Mouse (Mus musculus): Measurements from ENCODE around the gene Lif. TPM values are rescaled to one million over a fixed set of nuclear protein-coding genes. Genes with fewer than 3 reads are reported as not detected.

Gene Lif
- total and polyA plus RNA-seq, 3 experiments: 0.02 to 1.2 (median 0.75) TPM

DNA sequence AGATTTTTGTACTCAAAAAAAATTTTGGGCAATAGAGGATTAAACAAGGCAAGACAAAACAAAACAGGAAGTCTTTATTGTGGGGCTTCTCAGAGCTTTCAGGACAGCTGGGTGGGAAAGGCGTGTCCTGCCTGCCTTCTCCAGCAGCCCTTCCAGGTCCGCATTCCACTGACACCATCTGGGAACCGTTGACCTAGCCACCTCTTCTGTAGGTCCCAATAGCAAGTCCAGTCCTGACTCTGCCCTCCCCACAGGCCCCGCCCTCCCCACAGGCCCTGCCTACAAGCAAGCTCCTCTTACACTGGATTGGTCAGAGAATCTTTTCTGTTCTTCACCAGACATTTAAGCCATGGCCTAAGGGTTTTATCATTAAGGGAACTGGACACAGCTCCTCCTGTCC, 26.3 kb downstream of the Lif start:
- DNase-seq (ENCODE audit: low spot score): no peak

DNA sequence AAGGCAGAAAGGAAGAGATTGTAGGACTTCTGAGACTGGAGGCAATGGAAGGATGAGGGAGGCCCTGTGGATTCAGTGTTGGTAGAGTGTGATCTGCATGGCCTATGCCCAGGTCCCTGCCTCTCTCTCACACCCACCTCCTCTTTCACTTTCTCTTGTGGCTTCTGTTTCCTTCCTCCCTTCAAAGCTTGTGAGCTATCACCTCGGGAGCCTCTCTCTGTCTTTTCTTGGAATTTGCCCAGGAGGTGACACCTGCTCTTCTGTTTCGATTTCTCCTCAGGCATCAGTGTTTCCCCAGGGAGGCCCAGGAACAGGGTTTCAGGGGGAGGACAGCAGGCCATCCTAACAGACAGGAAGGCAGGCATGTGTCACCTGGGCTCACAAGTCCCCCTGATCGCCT, 31.9 kb downstream of the Lif start:
- Histone ChIP-seq H3K4me1 (ENCODE audit: insufficient read depth, low read depth, low read length) (peaks cover 77% of the 10 kb centered on the region), H3K36me3 (replicated peaks) (no peaks in the 10 kb centered on the region), H3K4me3 (ENCODE audit: low read depth, low read length) (peak overlapping the region; percentile 31; the same call in 1 of the 2 replicates), H3K27me3 (ENCODE audit: insufficient read depth, low read length) (peaks cover 9% of the 10 kb centered on the region), H3K9me3 (replicated peaks) (no peaks in the 10 kb centered on the region)
- DNase-seq (ENCODE audit: low spot score) (no peak), ATAC-seq (ENCODE audit: extremely low read depth, insufficient number of reproducible peaks, low FRiP score, poor library complexity, severe bottlenecking) (no peak)
- no peak for TF ChIP-seq GATA2 (IDR thresholded peaks at IDR 0.05; ENCODE audit: borderline replicate concordance, low read depth, low read length)
- no peak for TF ChIP-seq GATA1 (IDR thresholded peaks at IDR 0.05; ENCODE audit: borderline replicate concordance, low read length)

More for the DNA sequence above, 26.3 kb downstream of the Lif start:
- Histone ChIP-seq H3K36me3 (replicated peaks) (no peaks in the 10 kb centered on the region), H3K27me3 (ENCODE audit: insufficient read depth, low read length) (peaks cover 33% of the 10 kb centered on the region), H3K9me3 (replicated peaks) (no peaks in the 10 kb centered on the region), H3K4me1 (ENCODE audit: insufficient read depth, low read depth, low read length) (peaks cover 42% of the 10 kb centered on the region), H3K4me3 (ENCODE audit: low read depth, low read length) (no peak overlapping the region; the same call in 1 of the 2 replicates)
- peak; percentile 34 for ATAC-seq (ENCODE audit: extremely low read depth, insufficient number of reproducible peaks, low FRiP score, poor library complexity, severe bottlenecking)
- TF ChIP-seq GATA2 (IDR thresholded peaks at IDR 0.05; ENCODE audit: borderline replicate concordance, low read depth, low read length) (no peak), CTCF (IDR thresholded peaks at IDR 0.05; ENCODE audit: low read depth, low read length) (no peak), TAL1 (conservative IDR thresholded peaks at IDR 0.05; ENCODE audit: low read depth, low read length) (no peak), POLR2AphosphoS5 (IDR thresholded peaks at IDR 0.05; ENCODE audit: insufficient replicate concordance, low read depth, low read length) (no peak)

DNA sequence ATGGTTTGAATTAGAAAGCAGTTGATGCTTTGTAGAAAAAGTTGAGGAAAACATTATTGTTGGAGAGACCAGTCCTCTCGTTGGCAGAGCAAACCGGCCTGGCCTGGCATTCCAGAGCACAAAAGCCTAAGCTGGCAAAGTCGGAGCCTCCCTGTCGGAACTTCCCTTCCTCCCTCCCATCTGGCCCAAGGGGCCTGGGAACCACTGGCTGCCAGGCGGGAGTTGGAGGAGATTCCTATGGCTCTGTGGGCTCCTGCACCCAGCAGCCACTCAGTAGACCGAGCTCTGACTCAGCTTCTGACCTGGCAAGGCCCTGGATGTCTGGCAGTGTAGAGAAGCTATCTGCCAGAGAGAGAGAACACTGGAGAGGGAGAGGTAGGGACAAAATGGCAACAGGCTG, 34.3 kb downstream of the Lif start:
- H3K27me3 ChIP-seq (ENCODE audit: insufficient read depth, low read length): peaks cover 11% of the 10 kb centered on the region
- no peaks in the 10 kb centered on the region for H3K9me3 ChIP-seq (replicated peaks)
- peak overlapping the region; percentile 37; the same call in 1 of the 2 replicates for H3K4me3 ChIP-seq (ENCODE audit: low read depth, low read length)
- DNase-seq (ENCODE audit: low spot score) (no peak), ATAC-seq (ENCODE audit: extremely low read depth, insufficient number of reproducible peaks, low FRiP score, poor library complexity, severe bottlenecking) (no peak)
- no peaks in the 10 kb centered on the region for H3K36me3 ChIP-seq (replicated peaks)
- no peak for TF ChIP-seq GATA2 (IDR thresholded peaks at IDR 0.05; ENCODE audit: borderline replicate concordance, low read depth, low read length)
- TF ChIP-seq GATA1 (IDR thresholded peaks at IDR 0.05; ENCODE audit: borderline replicate concordance, low read length): no peak
- no peak for TF ChIP-seq POLR2AphosphoS5 (IDR thresholded peaks at IDR 0.05; ENCODE audit: insufficient replicate concordance, low read depth, low read length)
- TF ChIP-seq CTCF (IDR thresholded peaks at IDR 0.05; ENCODE audit: low read depth, low read length): no peak
- TF ChIP-seq TAL1 (conservative IDR thresholded peaks at IDR 0.05; ENCODE audit: low read depth, low read length): no peak
- peaks cover 89% of the 10 kb centered on the region for H3K4me1 ChIP-seq (ENCODE audit: insufficient read depth, low read depth, low read length)

DNA sequence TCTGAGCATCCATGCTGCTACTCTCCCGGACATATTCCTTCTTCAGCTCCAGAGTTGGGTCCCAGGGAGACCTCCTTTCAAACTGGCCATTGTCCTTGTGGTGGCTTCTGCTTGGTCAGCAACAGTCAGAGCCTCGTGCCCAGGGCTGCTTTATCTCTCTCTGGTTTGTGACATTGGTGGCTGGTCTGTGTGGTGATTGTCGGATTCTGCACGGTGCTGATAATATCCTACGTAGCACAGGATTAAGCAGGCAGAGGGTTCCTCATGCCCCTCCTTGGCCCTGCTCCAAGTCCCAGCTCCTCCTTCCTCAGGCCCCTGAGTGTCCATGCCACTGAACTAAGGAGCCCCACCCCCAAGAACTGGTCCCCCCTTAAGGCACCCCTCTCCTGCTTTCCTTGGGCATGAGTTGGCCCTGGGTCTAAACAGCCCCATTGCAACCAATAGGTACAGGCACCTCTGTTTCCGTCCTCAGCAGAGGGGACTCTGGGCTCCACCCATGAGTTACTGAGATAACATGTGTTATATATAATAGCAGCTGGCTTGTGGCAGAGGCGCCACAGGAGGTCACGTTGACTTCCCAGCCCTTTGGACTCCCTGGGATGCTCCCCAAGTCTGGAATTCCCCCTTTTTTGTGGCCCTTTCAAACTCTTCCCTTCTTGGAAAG, 35.0 kb downstream of the Lif start:
- DNase-seq (ENCODE audit: low spot score) (peak; percentile 74), ATAC-seq (ENCODE audit: extremely low read depth, insufficient number of reproducible peaks, low FRiP score, poor library complexity, severe bottlenecking) (peak; percentile 78)
- Histone ChIP-seq H3K9me3 (replicated peaks) (no peaks in the 10 kb centered on the region), H3K36me3 (replicated peaks) (no peaks in the 10 kb centered on the region), H3K4me3 (ENCODE audit: low read depth, low read length) (peak overlapping the region; percentile 37; the same call in 1 of the 2 replicates), H3K27me3 (ENCODE audit: insufficient read depth, low read length) (peaks cover 13% of the 10 kb centered on the region), H3K4me1 (ENCODE audit: insufficient read depth, low read depth, low read length) (peaks cover 90% of the 10 kb centered on the region)
- TF ChIP-seq TAL1 (conservative IDR thresholded peaks at IDR 0.05; ENCODE audit: low read depth, low read length) (peak; percentile 79), CTCF (IDR thresholded peaks at IDR 0.05; ENCODE audit: low read depth, low read length) (no peak), GATA2 (IDR thresholded peaks at IDR 0.05; ENCODE audit: borderline replicate concordance, low read depth, low read length) (peak; percentile 31; the same call in 1 of the 2 replicates), GATA1 (IDR thresholded peaks at IDR 0.05; ENCODE audit: borderline replicate concordance, low read length) (no peak), POLR2AphosphoS5 (IDR thresholded peaks at IDR 0.05; ENCODE audit: insufficient replicate concordance, low read depth, low read length) (no peak)

DNA sequence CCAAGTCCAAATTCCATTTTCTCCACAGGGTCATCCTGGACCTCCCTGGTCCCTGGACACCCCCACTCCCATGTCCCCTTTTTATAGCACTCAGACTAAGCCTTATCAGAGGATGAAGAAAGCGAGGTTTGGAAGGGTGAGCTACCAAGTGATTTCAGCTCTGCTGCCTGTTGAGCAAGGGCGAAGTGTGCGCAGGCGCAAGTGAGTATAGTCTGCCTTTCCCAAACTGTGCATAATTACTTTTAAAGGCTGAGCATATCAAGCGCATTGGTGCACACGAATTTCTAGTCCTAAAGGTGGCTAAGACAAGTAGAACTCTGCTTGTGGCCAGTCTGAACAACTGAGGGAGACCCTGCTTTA, 35.5 kb downstream of the Lif start:
- Histone ChIP-seq H3K36me3 (replicated peaks) (no peaks in the 10 kb centered on the region), H3K4me3 (ENCODE audit: low read depth, low read length) (peak overlapping the region; percentile 37; the same call in 1 of the 2 replicates), H3K27me3 (ENCODE audit: insufficient read depth, low read length) (peaks cover 11% of the 10 kb centered on the region), H3K4me1 (ENCODE audit: insufficient read depth, low read depth, low read length) (peaks cover 93% of the 10 kb centered on the region), H3K9me3 (replicated peaks) (no peaks in the 10 kb centered on the region)
- ATAC-seq (ENCODE audit: extremely low read depth, insufficient number of reproducible peaks, low FRiP score, poor library complexity, severe bottlenecking) (no peak), DNase-seq (ENCODE audit: low spot score) (peak; percentile 47)
- TF ChIP-seq CTCF (IDR thresholded peaks at IDR 0.05; ENCODE audit: low read depth, low read length) (no peak), GATA2 (IDR thresholded peaks at IDR 0.05; ENCODE audit: borderline replicate concordance, low read depth, low read length) (no peak), GATA1 (IDR thresholded peaks at IDR 0.05; ENCODE audit: borderline replicate concordance, low read length) (no peak), POLR2AphosphoS5 (IDR thresholded peaks at IDR 0.05; ENCODE audit: insufficient replicate concordance, low read depth, low read length) (no peak), TAL1 (conservative IDR thresholded peaks at IDR 0.05; ENCODE audit: low read depth, low read length) (no peak)

DNA sequence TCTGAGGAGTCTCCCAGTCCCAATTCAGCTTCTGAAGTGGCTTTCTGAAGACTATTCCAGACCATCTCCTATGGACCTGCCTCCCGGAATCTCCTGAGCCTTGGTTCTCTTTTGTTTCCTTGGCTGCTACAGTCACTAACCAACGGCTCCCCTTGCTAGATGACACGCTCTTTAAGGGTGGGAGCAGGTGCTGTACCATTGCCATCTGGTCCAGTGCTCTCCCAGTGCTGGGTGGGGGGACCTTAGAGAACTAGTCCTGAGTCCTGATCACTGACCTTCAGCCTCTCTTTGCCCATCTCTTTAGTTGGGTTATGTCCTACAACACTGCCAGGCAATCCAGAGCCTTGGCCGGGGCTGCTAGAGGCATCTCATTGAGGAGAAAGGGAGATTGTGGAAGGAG, 36.1 kb downstream of the Lif start:
- Histone ChIP-seq H3K36me3 (replicated peaks) (no peaks in the 10 kb centered on the region), H3K9me3 (replicated peaks) (no peaks in the 10 kb centered on the region), H3K4me1 (ENCODE audit: insufficient read depth, low read depth, low read length) (peaks cover 92% of the 10 kb centered on the region), H3K27me3 (ENCODE audit: insufficient read depth, low read length) (peaks cover 7% of the 10 kb centered on the region), H3K4me3 (ENCODE audit: low read depth, low read length) (no peak overlapping the region; the same call in 1 of the 2 replicates)
- no peak for TF ChIP-seq GATA2 (IDR thresholded peaks at IDR 0.05; ENCODE audit: borderline replicate concordance, low read depth, low read length)
- no peak for TF ChIP-seq GATA1 (IDR thresholded peaks at IDR 0.05; ENCODE audit: borderline replicate concordance, low read length)
- no peak for TF ChIP-seq POLR2AphosphoS5 (IDR thresholded peaks at IDR 0.05; ENCODE audit: insufficient replicate concordance, low read depth, low read length)
- TF ChIP-seq TAL1 (conservative IDR thresholded peaks at IDR 0.05; ENCODE audit: low read depth, low read length): no peak
- no peak for TF ChIP-seq CTCF (IDR thresholded peaks at IDR 0.05; ENCODE audit: low read depth, low read length)
- ATAC-seq (ENCODE audit: extremely low read depth, insufficient number of reproducible peaks, low FRiP score, poor library complexity, severe bottlenecking) (no peak), DNase-seq (ENCODE audit: low spot score) (no peak)
